Mouse (Mus musculus): ENCODE results near the gene Cd47.

The Cd47 gene

GRCm38 (mm10) chr16:49832339-49832738, 32.0 kb downstream of the Cd47 start:
- no peak for DNase-seq (ENCODE audit: low read depth, low spot score)

GRCm38 (mm10) chr16:49834130-49834693, 33.9 kb downstream of the Cd47 start:
- no peak for DNase-seq (ENCODE audit: low read depth, low spot score)

GRCm38 (mm10) chr16:49836634-49837164, 36.4 kb downstream of the Cd47 start:
- no peak for DNase-seq (ENCODE audit: low read depth, low spot score)

GRCm38 (mm10) chr16:49838923-49839322, 38.6 kb downstream of the Cd47 start:
- no peak for DNase-seq (ENCODE audit: low read depth, low spot score)

GRCm38 (mm10) chr16:49839681-49840535, 39.6 kb downstream of the Cd47 start:
- DNase-seq (ENCODE audit: low read depth, low spot score) = no peak

GRCm38 (mm10) chr16:49843723-49844122, 43.4 kb downstream of the Cd47 start:
- DNase-seq (ENCODE audit: low read depth, low spot score) = no peak

- no peak for DNase-seq (ENCODE audit: low read depth, low spot score)
Measured at GRCm38 (mm10) chr16:49847224-49848003, 47.1 kb downstream of the Cd47 start.

- no peak for DNase-seq (ENCODE audit: low read depth, low spot score)
Measured at GRCm38 (mm10) chr16:49848651-49849050, 48.3 kb downstream of the Cd47 start.

GRCm38 (mm10) chr16:49852940-49853339, 52.6 kb downstream of the Cd47 start:
- no peak for DNase-seq (ENCODE audit: low read depth, low spot score)

- no peak for DNase-seq (ENCODE audit: low read depth, low spot score)
Measured at GRCm38 (mm10) chr16:49853633-49854032, 53.3 kb downstream of the Cd47 start.

- no peak for DNase-seq (ENCODE audit: low read depth, low spot score)
Measured at GRCm38 (mm10) chr16:49854194-49854593, 53.9 kb downstream of the Cd47 start.

- peak; percentile 79 for DNase-seq (ENCODE audit: low read depth, low spot score)
Measured at GRCm38 (mm10) chr16:49854931-49855835, 54.9 kb downstream of the Cd47 start.

GRCm38 (mm10) chr16:49855836-49856503, 55.6 kb downstream of the Cd47 start:
- DNase-seq (ENCODE audit: low read depth, low spot score) = peak; percentile 40

GRCm38 (mm10) chr16:49856661-49857060, 56.3 kb downstream of the Cd47 start:
- DNase-seq (ENCODE audit: low read depth, low spot score) = no peak

- DNase-seq (ENCODE audit: low read depth, low spot score) = no peak
Measured at GRCm38 (mm10) chr16:49857504-49858160, 57.3 kb downstream of the Cd47 start.

GRCm38 (mm10) chr16:49858161-49858906, 58.0 kb downstream of the Cd47 start:
- no peak for DNase-seq (ENCODE audit: low read depth, low spot score)

- DNase-seq (ENCODE audit: low read depth, low spot score) = no peak
Measured at GRCm38 (mm10) chr16:49858907-49859853, 58.8 kb downstream of the Cd47 start.

GRCm38 (mm10) chr16:49861986-49862385, 61.7 kb downstream of the Cd47 start:
- DNase-seq (ENCODE audit: low read depth, low spot score) = no peak

Data from embryo, embryonic 11.5 days (tissue).